Mouse (Mus musculus): Measurements from ENCODE around the gene Cyp2w1. TPM values are rescaled to one million over a fixed set of nuclear protein-coding genes. Genes with fewer than 3 reads are reported as not detected.
"Not testable (repeated sequence)": the region's sequence is repeated elsewhere in the genome, so short reads cannot be mapped to it uniquely, and the experiment has no call there.

Gene Cyp2w1
- polyA plus RNA-seq, 1 experiment: 0.02 TPM

GRCm38 (mm10) chr5:139327634-139328020 lies 24.8 kb upstream of the Cyp2w1 start:
- Histone ChIP-seq H3K4me1 (ENCODE audit: control insufficient read depth) (peaks cover 26% of the 10 kb centered on the region), H3K9me3 (ENCODE audit: control insufficient read depth, low read length) (no peaks in the 10 kb centered on the region), H3K27me3 (ENCODE audit: control insufficient read depth) (peaks cover 27% of the 10 kb centered on the region), H3K4me3 (replicated peaks) (no peak overlapping the region), H3K36me3 (ENCODE audit: control insufficient read depth) (no peaks in the 10 kb centered on the region)
- TF ChIP-seq TAL1 (IDR thresholded peaks at IDR 0.05; ENCODE audit: low read length): no peak

GRCm38 (mm10) chr5:139330766-139331165 lies 21.7 kb upstream of the Cyp2w1 start:
- TF ChIP-seq GATA1 (IDR thresholded peaks at IDR 0.05; ENCODE audit: low read length) (no peak), TAL1 (IDR thresholded peaks at IDR 0.05; ENCODE audit: low read length) (no peak)
- Histone ChIP-seq H3K4me1 (ENCODE audit: control insufficient read depth) (peaks cover 15% of the 10 kb centered on the region), H3K27me3 (ENCODE audit: control insufficient read depth) (peaks cover 5% of the 10 kb centered on the region), H3K9me3 (ENCODE audit: control insufficient read depth, low read length) (no peaks in the 10 kb centered on the region), H3K36me3 (ENCODE audit: control insufficient read depth) (peaks cover 12% of the 10 kb centered on the region), H3K4me3 (replicated peaks) (no peak overlapping the region)

DNA sequence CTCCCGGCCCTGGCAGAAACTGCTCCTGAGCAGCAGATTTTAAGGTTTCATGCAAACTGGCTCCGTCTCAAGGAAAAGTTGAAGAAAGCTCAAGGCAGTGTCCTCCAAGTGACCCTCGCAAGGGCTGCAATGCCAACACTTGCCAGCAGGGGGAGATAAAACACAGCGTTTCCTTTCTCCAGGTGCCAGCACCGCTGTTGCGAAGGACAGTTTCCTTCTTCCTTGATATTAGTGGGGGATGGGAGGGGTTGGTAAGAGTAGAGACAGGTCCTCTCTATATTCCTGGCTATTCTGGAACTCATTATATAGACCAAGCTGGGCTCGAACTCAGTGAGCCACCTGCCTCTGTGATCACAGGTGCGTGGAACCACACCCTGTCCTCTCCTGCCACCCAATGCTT lies 20.7 kb upstream of the Cyp2w1 start:
- Histone ChIP-seq H3K27me3 (ENCODE audit: control insufficient read depth) (no peaks in the 10 kb centered on the region), H3K4me1 (ENCODE audit: control insufficient read depth) (peaks cover 11% of the 10 kb centered on the region), H3K4me3 (replicated peaks) (no peak overlapping the region), H3K9me3 (ENCODE audit: control insufficient read depth, low read length) (no peaks in the 10 kb centered on the region), H3K36me3 (ENCODE audit: control insufficient read depth) (peaks cover 22% of the 10 kb centered on the region)
- no peak for TF ChIP-seq TAL1 (IDR thresholded peaks at IDR 0.05; ENCODE audit: low read length)
- TF ChIP-seq GATA1 (IDR thresholded peaks at IDR 0.05; ENCODE audit: low read length): no peak

DNA sequence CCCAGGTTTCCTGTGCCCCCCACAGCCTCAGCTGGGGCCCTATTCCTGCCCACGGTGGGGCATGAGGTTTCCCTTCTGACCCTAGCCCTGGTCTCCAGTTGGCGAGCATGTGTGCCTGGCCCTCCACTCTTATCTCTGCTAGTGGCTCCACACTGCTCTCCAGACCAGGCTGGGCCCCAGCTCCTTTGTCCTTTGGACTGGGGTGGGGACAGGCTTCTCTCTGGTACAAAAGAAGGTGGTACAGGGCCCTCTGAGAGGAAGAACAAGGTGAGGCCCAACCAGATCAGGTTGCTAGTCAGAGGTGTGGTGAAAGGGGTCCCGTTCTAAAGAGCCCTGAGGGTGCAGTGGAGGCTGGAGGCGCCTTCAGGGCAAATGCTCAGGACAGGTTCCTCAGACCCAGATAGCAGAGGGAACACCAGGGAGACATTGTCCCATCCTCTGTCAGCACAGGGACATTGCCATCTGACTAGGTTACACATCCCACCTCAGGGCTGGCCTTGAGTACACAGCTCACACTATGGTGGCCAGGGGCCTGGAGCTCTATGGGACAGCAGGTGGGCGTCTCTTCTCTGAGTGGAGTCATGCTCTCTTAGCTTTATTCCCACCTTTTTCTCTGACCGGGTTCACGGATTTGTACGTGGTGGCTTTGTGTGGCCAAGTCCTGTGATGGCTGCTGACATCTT lies 19.7 kb upstream of the Cyp2w1 start:
- Histone ChIP-seq H3K4me1 (ENCODE audit: control insufficient read depth) (peaks cover 11% of the 10 kb centered on the region), H3K36me3 (ENCODE audit: control insufficient read depth) (peaks cover 31% of the 10 kb centered on the region), H3K27me3 (ENCODE audit: control insufficient read depth) (no peaks in the 10 kb centered on the region), H3K4me3 (replicated peaks) (no peak overlapping the region), H3K9me3 (ENCODE audit: control insufficient read depth, low read length) (no peaks in the 10 kb centered on the region)
- no peak for TF ChIP-seq TAL1 (IDR thresholded peaks at IDR 0.05; ENCODE audit: low read length)
- TF ChIP-seq GATA1 (IDR thresholded peaks at IDR 0.05; ENCODE audit: low read length): no peak

DNA sequence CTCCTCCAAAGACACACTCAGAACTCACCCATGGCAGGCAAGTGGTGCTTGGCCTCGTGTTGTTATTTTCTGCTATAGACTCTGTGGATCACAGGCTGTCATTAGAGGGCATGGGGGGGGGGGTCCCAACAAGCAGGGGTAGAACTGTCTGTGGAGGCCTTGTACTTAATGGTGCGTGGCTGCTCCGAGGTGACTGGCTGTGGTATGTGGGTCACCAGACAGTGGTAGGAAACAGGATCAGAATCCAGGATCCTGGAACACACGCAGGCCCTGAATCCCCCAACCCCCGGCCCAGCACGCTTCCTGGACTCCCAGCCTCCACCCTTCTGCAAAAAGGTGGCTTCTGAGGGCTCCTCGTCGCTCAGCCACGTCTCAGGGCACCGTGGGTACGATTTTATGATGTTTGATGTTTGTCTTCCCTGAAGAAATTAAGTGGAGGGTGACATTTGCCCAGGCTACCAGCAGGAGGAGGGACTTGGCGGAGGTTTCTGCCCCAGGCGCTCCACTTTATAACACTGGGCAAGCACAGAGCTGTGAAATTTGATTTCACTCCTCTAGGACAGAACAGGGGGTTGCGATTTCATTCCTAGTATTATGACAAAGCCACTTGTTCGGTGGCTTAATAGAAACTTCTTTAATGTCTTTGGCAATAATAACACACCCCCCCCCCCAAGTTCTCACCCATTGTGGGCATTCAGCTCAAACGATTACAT lies 19.0 kb upstream of the Cyp2w1 start:
- Histone ChIP-seq H3K9me3 (ENCODE audit: control insufficient read depth, low read length) (no peaks in the 10 kb centered on the region), H3K27me3 (ENCODE audit: control insufficient read depth) (no peaks in the 10 kb centered on the region), H3K4me1 (ENCODE audit: control insufficient read depth) (peaks cover 12% of the 10 kb centered on the region), H3K4me3 (replicated peaks) (no peak overlapping the region), H3K36me3 (ENCODE audit: control insufficient read depth) (peaks cover 38% of the 10 kb centered on the region)
- TF ChIP-seq TAL1 (IDR thresholded peaks at IDR 0.05; ENCODE audit: low read length) (no peak), GATA1 (IDR thresholded peaks at IDR 0.05; ENCODE audit: low read length) (no peak)

- H3K36me3 ChIP-seq (ENCODE audit: control insufficient read depth): peaks cover 47% of the 10 kb centered on the region
These were observed 18.0 kb upstream of the Cyp2w1 start for GRCm38 (mm10) chr5:139334394-139334793.

DNA sequence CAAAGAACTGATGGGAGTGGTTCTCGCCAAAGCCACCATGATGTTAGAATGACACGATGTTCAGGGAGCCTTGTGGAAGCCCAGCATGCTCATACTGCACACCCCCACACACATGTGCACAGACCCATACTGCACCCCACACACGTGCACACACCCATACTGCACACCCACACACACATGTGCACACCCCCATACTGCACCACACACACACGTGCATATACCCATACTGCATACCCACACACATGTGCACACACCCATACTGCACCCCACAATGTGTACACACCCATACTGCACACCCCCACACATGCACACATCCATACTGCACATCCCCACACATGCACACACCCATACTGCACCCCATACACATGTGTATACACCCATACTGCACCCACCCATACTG lies 16.8 kb upstream of the Cyp2w1 start:
- H3K4me1 ChIP-seq (ENCODE audit: control insufficient read depth): peaks cover 13% of the 10 kb centered on the region
- H3K9me3 ChIP-seq (ENCODE audit: control insufficient read depth, low read length): no peaks in the 10 kb centered on the region
- TF ChIP-seq GATA1 (IDR thresholded peaks at IDR 0.05; ENCODE audit: low read length): no peak
- no peak for TF ChIP-seq TAL1 (IDR thresholded peaks at IDR 0.05; ENCODE audit: low read length)
- peaks cover 60% of the 10 kb centered on the region for H3K36me3 ChIP-seq (ENCODE audit: control insufficient read depth)
- no peak overlapping the region for H3K4me3 ChIP-seq (replicated peaks)
- no peaks in the 10 kb centered on the region for H3K27me3 ChIP-seq (ENCODE audit: control insufficient read depth)

More at GRCm38 (mm10) chr5:139334394-139334793, 18.0 kb upstream of the Cyp2w1 start:
- H3K4me3 ChIP-seq (replicated peaks); H3K27me3 ChIP-seq (ENCODE audit: control insufficient read depth); H3K9me3 ChIP-seq (ENCODE audit: control insufficient read depth, low read length): not testable (repeated sequence)
- peaks cover 13% of the 10 kb centered on the region for H3K4me1 ChIP-seq (ENCODE audit: control insufficient read depth)

GRCm38 (mm10) chr5:139337826-139338370 lies 14.5 kb upstream of the Cyp2w1 start:
- no peak for TF ChIP-seq GATA1 (IDR thresholded peaks at IDR 0.05; ENCODE audit: low read length)
- peaks cover 80% of the 10 kb centered on the region for H3K36me3 ChIP-seq (ENCODE audit: control insufficient read depth)

GRCm38 (mm10) chr5:139338403-139338802 lies 14.0 kb upstream of the Cyp2w1 start:
- Histone ChIP-seq H3K27me3 (ENCODE audit: control insufficient read depth) (no peaks in the 10 kb centered on the region), H3K9me3 (ENCODE audit: control insufficient read depth, low read length) (no peaks in the 10 kb centered on the region), H3K4me1 (ENCODE audit: control insufficient read depth) (peaks cover 10% of the 10 kb centered on the region), H3K36me3 (ENCODE audit: control insufficient read depth) (peaks cover 84% of the 10 kb centered on the region), H3K4me3 (replicated peaks) (no peak overlapping the region)
- TF ChIP-seq TAL1 (IDR thresholded peaks at IDR 0.05; ENCODE audit: low read length): no peak
- no peak for TF ChIP-seq GATA1 (IDR thresholded peaks at IDR 0.05; ENCODE audit: low read length)

More at GRCm38 (mm10) chr5:139337826-139338370, 14.5 kb upstream of the Cyp2w1 start:
- peaks cover 8% of the 10 kb centered on the region for H3K4me1 ChIP-seq (ENCODE audit: control insufficient read depth)
- H3K9me3 ChIP-seq (ENCODE audit: control insufficient read depth, low read length): no peaks in the 10 kb centered on the region
- H3K27me3 ChIP-seq (ENCODE audit: control insufficient read depth): no peaks in the 10 kb centered on the region
- H3K4me3 ChIP-seq (replicated peaks): no peak overlapping the region

All from erythroblast, embryonic 14.5 days (primary cell).